Mouse (Mus musculus): ENCODE data around the gene Acad10. TPM values are rescaled to one million over a fixed set of nuclear protein-coding genes. Genes with fewer than 3 reads are reported as not detected.

Acad10 gene
- polyA plus RNA-seq (2012): 2.6 and 3.5 TPM in 2 replicates

DNA sequence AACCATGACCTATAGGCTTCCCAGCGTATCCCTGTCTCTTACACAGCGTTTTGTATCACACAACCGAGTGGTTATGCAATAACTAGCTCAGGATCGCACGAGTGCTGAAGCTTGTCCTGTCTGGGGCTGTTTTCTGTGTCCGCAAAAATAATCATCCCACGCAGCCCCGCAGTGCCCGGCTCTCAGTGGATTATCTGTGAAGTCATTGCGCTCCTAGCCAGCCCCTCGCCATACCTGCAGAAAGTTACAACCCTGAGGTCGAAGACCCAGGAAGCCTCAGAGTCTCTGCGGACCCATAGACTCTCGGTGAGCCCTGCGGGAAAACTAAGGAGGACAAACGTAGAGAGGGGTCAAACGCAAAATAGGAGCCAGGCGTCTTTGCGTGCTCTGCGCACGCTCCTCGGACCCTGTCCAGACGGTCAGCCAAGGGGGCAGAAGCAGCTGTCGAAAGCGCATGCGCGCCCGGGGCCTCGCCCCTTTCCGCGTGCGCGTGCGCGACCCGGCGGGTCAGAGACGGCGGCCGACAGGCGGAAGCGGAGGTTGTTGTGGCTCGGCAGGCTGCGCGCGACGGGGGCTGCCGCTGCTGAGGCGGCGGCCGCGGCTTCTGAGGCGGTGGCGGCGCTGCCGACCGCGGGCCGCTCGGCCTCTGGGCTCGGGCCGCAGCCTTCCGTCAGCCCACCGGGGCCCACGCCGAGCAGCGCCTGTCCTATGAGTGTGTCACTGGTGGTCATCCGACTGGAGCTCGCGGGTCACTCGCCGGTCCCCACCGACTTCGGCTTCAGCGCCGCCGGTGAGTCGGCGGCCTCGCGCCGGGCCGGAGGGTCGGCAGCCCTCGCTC, at the start of gene Acad10, which contains the start of gene Brap:
TSS of gene Acad10 (minus strand) at position 456 of the 838 bp plus-strand sequence.
TSS of gene Brap (plus strand) at position 505 of the 838 bp plus-strand sequence.
- no peak for TF ChIP-seq GATA1 (IDR thresholded peaks at IDR 0.05; ENCODE audit: low read length)

GRCm38 (mm10) chr5:121704512-121705248, 44.4 kb upstream of the Acad10 start:
- TF ChIP-seq GATA1 (IDR thresholded peaks at IDR 0.05; ENCODE audit: low read length): no peak

GRCm38 (mm10) chr5:121703341-121703740, 43.0 kb upstream of the Acad10 start:
- no peak for TF ChIP-seq GATA1 (IDR thresholded peaks at IDR 0.05; ENCODE audit: low read length)

DNA sequence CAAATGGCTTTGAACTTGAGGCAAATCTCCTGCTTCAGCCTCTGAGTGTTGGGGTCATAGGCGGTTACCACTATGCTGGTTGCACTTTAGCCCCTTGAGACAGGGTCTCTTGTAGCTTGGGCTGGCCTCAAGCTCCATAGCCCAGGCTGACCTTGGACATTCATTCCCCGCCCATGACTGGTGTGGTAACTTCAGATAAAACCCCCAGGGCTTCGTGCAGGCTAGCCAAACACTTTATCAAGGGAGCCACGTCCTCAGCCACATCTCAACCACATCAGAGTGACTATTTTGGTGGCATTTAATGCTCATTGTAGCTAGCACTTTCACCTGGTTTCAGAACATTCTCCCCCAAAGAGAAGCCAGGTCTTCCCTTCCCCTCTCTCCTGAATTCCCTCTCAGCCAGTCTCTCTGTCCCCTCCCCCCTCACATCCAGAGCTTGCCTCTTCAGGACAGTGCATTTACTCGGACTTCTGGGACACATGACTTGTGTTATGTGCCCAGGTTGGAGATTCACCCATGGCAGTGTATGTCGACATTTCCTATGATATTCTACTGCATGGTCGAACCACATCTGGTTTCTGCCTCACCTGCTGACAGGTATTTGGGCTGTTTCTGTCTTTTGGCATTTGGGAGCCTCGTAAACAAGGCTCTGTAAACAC, 40.9 kb upstream of the Acad10 start:
- TF ChIP-seq GATA1 (IDR thresholded peaks at IDR 0.05; ENCODE audit: low read length): no peak

GRCm38 (mm10) chr5:121700496-121700895, 40.2 kb upstream of the Acad10 start:
- TF ChIP-seq GATA1 (IDR thresholded peaks at IDR 0.05; ENCODE audit: low read length): no peak

DNA sequence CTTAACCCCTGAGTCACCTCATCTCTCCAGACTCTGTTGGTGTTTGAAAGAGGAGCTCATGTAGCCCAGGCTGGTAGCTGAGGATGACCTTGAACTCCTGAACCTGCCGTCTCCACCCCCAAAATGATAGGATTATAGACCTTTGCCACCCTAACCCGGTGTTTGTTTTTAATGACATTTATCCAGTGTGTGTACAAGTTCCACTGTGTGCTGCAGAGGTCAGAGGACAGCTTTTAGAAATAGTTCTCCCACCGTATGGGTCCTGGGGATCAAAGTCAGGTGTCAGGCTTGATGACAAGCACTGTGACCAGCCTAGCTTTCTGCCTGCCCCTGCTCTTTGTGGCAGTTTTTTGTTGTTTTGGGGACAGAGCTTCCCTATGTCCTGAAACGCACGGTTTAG, 39.6 kb upstream of the Acad10 start:
- TF ChIP-seq GATA1 (IDR thresholded peaks at IDR 0.05; ENCODE audit: low read length): no peak

DNA sequence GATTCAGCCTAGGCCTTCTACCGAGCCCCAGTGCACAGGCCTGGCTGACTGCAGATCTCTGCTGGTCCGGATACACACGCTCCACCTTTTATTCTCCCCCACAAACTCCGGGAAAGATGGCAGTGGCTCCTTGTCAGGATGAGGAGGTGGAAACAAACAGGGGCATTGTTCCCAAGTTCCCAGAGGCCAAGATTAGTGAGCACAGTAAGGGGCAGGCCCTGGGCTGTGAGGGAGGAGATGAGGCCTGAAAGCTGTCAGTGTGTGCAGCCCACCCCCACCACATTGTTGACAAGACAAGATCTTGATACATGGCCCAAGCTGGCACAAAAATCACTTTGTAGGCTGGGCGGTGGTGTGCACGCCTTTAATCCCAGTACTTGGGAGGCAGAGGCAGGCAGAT, 36.4 kb upstream of the Acad10 start:
- no peak for TF ChIP-seq GATA1 (IDR thresholded peaks at IDR 0.05; ENCODE audit: low read length)

GRCm38 (mm10) chr5:121692897-121693296, 32.6 kb upstream of the Acad10 start:
- no peak for TF ChIP-seq GATA1 (IDR thresholded peaks at IDR 0.05; ENCODE audit: low read length)

- no peak for TF ChIP-seq GATA1 (IDR thresholded peaks at IDR 0.05; ENCODE audit: low read length)
Observed at GRCm38 (mm10) chr5:121690482-121691211, 30.3 kb upstream of the Acad10 start.

GRCm38 (mm10) chr5:121686113-121686898, 26.0 kb upstream of the Acad10 start:
- TF ChIP-seq GATA1 (IDR thresholded peaks at IDR 0.05; ENCODE audit: low read length): no peak

- no peak for TF ChIP-seq GATA1 (IDR thresholded peaks at IDR 0.05; ENCODE audit: low read length)
Observed at GRCm38 (mm10) chr5:121685495-121685894, 25.2 kb upstream of the Acad10 start.

DNA sequence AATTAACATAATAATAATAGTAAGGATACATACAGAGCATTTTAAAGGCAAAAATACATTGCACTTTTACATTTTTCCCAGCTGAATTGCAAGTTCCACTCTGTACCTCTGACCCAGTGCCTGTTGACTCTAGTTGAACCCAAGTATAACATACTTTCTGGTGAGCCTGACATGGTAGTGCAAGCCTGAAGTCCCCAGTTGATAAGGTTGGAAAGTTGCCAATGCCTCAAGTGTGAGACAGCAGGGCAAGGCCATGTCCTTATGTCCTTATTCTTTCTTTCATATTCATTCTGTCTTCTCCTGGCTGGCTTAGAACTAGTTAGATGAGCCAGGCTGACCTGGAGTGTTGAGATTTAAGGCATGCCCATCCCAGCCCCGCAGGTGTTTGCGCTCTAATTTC, 21.9 kb upstream of the Acad10 start:
- TF ChIP-seq GATA1 (IDR thresholded peaks at IDR 0.05; ENCODE audit: low read length): no peak

DNA sequence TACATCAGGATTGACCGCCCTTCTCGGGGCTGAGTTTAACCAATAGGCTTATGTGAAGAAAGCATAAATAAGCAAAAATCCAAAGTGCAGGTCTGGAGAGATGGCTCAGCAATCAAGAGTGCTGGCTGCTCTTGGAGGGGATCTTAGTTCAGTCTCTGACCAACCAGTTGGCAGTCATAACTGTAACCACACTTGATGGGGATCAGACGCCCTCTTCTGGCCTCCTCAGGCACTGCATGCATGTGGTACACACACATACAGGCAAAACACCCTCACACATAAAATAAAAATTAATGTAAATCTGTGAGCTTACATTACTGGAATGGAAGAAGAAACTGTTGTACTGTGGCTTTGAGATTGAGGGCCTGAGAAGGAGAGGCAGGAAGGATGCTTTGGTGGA, 10.1 kb upstream of the Acad10 start:
- no peak for TF ChIP-seq GATA1 (IDR thresholded peaks at IDR 0.05; ENCODE audit: low read length)

DNA sequence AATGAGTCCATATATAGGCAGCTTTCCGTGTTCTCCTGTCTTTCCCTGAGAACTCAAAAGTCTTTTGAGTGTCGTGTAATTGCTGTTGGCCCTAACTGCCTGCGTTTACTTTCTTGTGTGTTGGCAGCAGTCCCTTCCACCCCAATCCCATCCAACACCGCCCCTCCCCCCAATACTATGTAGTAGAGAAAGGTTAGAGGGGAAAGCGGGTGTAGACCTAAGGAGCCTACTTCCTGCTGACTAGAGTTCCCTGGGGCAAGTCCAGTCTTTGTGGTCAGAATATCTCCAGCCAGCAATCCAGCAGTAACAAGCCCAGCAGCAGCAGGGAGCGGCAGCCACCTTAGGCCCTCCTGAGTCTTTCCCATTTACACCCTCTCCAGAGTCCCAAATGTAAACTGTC, 8.1 kb upstream of the Acad10 start:
- TF ChIP-seq GATA1 (IDR thresholded peaks at IDR 0.05; ENCODE audit: low read length): no peak

GRCm38 (mm10) chr5:121667067-121667466, 6.8 kb upstream of the Acad10 start:
- no peak for TF ChIP-seq GATA1 (IDR thresholded peaks at IDR 0.05; ENCODE audit: low read length)

All from G1E-ER4 (cell line).